Mouse (Mus musculus) thymus, postnatal 14 days (tissue): Measurements from ENCODE around the gene Aldh1l1.

ENCODE experiments used
- DNase-seq: peaks from one replicate; pipeline ENCODE4 v3.0.0; 2021

Gene Aldh1l1

DNA sequence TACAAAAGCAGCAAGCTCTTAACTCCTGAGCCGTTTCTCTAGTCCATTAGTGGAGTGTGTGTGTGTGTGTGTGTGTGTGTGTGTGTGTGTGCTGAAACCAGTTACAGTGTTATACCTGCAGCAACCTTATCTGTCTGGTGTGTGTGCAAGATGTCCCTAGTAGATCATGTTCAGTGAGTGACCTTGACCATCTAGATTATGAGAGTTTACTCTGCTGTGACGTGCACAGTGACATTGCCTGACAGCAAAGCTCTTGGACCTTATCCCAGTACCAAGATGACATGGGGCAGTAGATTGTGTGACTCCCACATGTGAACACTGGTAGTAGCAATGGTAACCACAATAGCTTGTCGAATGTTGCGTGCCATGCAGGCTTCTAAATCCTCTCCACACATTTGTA, 114.1 kb downstream of the Aldh1l1 start:
- DNase-seq = no peak

DNA sequence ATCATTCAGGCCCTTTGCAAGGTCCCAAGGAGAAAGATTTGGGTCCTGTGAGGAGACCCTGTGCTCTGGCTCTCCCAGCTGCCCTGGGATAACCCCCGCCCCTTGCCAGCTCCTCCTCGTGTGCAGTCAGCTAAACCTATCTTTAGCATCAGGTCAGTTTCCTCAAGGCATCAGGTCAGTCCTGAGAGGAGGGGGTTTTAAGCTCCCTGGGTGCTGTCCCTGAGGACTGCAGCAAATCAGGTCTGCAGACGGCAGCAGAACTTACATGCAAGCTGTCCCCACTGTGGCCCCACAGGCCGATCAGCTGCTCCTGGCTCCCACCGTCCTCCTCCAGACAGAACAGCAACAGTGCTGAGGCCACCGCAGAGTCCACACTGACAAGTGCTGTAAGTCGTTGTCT, 115.5 kb downstream of the Aldh1l1 start:
- DNase-seq = no peak

DNA sequence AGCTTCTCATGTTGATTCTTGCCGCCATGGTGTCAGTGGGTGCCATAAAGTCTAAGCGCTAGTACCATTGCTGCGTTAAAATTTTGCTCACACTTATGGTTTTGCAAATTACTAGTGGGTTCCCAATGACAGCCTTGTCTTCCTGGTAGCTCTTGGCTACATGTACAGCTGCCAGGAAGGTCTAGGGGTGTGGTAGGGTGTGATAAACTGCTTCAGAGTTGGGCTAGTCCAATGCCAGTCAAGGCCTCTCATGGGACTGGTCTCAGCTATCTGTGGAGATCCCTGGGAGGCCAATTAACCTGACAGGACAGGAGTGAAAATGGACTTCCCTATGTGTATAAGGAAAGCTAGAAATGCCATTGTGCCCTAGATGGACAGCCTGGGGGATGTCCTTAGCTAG, 116.1 kb downstream of the Aldh1l1 start:
- no peak for DNase-seq

DNA sequence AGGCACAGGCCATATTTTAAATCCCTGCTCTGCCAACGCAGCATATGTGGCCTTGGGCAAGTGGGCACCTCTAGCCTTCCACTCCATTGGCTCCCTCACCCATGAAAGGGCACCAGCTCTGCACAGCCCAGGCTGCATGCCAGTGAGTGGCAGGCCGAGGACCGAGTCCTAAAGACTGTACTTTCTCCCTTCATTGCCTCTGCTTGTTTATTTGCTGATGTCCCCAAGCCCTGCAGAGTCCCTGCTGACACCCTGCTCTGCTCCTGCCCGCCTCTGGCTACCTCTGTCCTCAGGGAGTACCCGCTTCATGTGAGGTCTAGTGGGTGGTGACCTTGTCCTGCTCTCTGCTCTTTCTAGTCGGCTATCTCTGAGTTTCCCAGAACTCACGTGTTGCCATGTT, 116.9 kb downstream of the Aldh1l1 start:
- DNase-seq = no peak

DNA sequence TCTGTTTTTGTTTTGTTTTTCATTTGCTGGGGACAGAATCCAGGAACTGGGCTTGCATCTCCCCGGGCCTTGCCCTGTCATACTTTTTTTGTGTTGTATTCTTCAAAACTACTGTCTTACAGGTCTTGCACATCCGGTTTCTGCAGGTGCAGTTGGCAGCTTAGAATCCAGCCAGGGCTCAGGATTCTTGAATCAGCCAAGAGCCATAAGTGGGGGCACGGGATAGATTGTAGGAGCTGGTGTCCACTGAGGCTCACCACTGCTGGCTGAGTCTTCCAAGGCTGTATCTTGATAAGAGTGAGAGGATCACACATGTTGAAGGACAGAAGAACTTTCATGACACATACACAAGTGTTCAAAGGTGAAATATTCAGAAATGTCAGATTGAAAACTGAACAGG, 117.9 kb downstream of the Aldh1l1 start:
- peak; percentile 50 for DNase-seq

DNA sequence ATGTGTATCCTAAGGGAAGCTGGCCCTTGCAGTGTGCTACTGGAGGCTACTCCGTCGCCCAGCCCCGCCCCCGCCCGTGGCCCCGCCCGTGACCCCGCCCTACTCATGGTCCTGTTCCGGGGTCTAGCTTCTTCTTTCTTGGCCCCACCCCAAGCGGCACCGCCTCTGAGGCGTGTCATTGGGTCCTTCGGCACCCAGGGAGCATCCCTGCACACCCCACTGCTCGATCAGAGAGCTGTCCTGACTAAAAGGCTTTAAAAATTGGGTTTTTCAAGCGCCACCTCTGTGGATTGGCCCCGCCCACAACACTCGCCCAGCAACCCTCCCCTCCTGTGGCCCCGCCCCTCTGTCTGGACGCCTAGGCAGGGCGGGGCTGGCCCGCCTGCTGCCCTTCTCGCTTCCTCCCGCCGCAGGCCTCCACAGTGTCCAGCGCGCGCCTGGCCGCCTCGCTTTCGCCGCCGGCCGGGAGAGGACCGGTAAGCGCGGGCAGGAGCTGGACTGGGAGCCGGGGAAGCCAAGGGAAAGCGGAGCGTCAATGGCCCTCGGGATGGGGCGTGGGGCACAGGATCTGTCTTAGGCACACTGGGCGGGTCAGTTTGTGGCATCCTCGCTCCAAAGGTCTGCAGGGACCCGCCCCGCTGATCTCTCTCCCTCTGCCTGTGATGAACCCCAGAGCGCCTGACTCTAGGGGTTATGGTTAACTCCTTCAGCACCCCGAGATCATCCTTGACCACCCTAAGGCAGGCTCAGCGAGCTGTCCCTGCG, 118.5 kb downstream of the Aldh1l1 start, which contains the start of gene Slc41a3:
Gene Slc41a3 (plus strand): TSS at position 193 of the 765 bp plus-strand sequence.
- DNase-seq = peak; percentile 83

DNA sequence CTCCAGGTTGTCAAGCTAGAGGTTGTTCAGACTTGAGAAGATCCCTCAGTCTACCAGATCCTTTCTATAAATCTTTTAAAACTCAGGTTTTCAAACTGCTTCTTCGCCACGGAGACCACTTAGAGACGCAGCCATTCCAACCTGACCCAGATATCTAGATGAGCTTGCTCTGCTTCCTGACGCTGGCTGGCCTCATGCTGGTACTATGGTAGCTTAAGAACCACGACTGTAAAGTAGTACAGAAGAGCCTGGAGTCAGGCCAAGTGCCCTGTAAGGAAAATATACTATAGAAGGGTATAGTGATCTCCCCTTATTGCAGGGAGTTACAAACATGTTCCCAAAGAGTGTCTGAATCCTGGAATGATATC, 119.1 kb downstream of the Aldh1l1 start:
- DNase-seq = no peak

DNA sequence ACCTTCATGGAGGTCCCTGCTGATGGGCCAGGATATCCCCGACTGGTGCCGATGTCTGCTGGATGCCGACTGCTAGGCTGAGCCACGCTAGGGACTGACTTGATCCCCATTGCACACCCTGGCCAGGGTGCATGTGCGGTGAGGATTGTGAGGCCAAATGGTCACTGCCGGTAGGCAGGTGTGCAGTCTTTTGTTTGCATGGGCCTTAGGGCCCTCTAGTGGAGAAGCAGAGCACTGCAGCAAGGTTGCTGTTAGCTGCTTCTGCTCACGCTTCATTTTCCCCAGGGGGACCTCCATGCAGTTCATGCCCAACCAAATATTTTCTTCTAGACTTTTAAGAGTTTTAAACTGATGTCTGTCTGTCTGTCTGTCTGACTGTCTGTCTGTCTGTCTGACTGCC, 120.3 kb downstream of the Aldh1l1 start:
- DNase-seq = peak; percentile 76

DNA sequence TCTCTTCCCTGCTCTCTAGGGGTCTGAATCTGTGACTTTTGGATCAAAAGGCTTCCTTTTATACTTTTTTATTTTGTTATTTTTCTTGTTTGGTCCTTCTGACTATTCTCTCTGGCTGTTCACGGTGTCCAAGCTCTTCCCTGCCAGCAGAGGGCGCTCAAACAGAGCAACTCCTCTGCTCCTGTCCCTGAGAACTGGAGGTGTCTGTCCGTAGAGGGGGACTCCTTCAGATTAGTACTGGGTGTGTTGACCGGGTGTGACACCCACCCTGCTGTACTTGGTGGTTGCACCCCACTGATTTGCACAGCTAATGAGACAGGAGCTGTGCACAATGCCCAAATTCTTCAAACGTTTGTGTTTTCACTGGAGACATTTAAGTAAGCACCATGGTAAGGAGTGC, 121.0 kb downstream of the Aldh1l1 start:
- peak; percentile 72 for DNase-seq

DNA sequence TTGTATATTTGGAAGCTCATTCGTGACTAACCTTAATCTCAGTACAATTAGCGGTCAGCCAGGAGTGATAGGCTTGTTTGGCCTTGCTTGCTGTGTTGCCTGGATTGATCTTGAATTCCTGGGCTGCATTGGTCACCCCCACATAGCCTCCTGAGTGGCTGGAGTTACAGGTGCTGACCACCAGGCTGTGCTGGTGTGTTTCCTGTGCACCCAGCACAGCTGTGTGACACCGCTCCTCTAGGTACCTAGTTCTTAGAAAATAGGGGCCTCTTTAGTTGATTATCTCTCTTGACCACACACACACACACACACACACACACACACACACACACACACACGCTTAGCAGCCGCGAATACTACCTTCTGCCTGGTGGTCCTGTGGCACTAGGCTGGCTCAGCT, 122.0 kb downstream of the Aldh1l1 start:
- peak; percentile 46 for DNase-seq

DNA sequence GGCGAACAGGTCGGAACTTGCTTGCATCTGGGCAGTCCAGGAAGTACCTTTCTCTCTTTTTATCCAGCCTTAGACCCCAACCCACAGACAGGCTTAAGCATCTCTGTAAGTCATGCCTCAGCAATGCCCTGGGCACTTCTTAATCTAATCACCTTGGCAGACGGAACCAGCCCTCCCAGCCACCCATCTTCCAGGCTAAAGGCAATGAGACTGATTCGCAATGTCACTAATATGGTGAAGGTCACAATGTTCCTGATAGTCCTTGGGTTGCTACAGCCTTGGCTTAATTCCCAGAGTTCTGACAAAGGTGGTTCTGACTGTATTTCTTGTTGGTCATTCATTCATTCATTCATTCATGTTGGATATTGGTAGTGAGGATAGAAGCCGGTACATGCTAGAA, 124.0 kb downstream of the Aldh1l1 start:
- no peak for DNase-seq

DNA sequence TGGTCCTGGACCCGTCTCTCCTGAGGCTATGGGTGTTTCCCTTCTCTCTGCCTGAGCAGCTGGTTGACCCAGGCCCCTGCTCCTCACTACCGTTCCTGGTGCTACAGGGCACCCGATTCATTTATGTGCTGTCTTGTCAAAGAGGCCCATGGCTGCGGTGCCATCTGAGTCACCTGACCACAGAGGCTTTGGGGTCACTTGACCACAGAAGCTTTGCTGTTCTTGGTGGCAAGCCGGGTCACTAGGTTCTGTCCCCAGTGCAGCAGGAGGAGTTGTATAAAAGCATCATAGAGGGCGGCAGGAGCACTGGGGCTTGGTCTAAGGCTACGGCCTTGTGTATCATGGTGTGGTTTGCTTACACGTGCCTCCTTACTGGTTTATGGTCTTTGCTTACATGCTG, 127.0 kb downstream of the Aldh1l1 start:
- no peak for DNase-seq

DNA sequence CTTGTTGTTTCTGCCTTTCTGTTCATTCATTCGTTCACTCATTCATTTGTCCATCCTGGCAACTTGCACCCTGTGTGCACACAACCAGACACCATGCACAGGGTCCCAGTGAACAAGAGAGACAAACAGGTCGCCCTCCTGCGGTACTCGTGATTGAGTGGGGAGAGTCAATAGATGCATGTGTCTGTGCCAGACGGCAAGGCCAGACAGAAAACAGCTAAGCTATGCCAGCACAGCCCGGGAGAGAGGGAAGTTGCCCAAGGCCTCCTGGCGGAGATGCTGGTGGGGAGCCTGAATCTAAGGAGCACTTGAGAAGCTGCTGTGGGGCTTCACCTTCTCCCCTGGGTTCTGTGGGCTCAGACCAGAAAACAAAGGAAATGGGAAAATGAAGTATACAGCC, 129.1 kb downstream of the Aldh1l1 start:
- no peak for DNase-seq

DNA sequence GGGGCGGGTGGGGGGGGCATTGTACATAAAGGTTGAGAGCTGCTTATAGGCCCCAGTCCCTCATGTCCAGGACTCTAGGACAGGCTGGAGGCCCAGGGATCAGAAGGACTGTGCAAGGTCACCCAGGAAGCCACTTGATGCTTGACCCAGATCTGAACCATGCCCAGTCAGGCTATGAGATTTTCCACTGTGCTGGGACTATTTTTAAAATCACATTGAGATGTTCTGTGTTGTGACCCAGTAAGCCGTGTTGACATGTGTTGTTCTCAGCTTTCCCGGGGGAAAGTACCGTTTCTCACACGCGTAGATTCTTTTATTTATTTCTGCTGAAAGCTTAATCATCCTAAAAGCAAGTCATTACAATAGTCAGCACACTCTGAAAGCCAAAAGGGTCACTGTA, 129.8 kb downstream of the Aldh1l1 start:
- DNase-seq = no peak

DNA sequence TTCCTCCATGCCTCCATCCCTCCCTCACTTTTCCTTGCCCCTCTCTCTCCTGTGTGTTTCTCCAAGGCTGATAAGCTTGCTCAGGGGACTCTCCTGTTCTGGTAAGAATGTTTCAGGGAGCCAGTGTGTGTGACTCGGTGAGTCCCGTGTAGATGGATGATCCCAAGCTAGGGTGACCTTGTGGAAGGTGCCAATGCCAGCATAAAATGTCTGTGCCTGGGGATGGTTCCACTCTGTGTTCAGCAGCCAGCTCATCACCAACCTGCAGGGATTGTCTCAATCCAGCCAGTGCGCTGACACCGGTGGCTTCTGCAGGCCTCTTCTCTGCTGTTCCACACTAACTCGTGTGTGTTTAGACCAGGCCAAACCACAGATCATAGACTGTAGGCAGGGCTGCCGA, 130.3 kb downstream of the Aldh1l1 start:
- DNase-seq = no peak

DNA sequence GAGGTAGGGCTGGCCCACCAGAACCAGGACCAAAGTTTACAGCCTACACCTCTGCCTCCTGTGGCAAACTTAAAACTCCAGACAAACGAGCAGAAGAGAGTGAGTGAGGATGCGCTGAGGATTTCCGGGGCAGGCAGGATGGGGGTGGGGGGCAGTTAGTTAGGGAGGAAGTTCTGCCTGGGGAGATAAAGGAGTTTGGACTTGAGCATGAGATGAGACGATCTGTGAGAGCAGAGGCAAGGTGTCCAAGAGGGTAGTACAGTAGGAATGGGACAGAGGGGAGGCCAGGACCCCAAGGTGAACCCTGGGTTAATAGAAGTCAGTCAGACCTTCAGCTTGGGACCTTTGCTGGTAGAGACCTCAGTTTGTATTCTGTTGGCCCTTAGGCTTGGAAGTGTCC, 132.0 kb downstream of the Aldh1l1 start:
- DNase-seq = peak; percentile 79

DNA sequence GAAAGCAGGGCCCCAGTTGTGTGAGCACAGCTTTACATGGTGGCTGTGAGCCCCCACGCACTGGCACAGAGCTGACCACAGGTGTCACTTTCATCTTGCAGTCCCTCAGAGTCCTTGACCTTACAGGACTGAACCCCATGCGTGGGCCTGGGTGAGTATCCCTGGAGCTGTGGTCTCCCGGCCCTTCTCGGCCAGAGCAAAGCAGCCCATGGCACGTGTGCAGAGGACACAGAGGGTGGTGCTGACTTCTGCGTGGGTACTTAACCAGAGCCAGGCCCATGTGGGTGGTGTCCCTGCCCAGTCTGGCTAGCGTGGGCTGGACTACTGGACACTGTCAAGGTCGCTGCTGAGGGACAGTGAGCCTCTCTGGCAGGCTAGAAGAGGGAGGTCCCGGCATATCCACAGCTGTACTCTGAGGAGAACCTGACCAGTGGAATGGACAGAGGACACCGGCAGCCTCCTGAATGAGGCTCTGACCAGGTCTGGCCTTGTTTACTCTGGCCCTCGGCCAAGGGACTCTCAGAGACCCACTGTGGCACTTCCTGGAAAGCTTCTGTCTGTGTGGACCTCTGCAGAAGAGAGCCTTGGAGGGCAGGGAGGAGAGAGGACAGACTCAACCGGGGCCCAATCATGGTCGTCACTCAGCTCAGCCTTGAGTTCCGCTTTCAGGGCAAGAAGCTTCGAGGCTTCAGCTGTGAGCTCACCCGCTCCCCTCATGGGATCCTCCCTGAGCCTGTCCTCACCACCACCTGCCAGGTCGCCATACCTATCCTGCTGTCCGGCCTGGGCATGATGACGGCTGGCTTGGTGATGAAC, 132.8 kb downstream of the Aldh1l1 start:
- DNase-seq = peak; percentile 43

DNA sequence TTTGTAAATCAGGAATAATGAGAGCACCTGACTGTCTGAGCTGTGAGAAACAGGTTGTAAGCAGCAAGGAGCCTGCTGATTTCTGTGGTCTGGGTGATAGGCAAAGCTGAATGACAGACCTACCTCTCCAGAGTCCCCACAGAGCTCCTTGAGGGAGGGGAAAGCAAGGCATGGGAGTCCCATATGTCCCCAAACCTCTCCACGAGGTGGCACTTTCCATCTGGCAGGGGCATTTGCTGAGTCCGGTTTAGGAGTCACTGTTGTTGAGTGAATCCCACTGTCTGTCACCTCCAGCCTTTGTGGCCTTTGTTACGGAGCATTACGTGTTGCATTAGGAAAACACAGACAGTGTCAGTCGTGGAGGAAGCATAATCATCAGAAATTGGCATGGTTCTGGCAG, 133.7 kb downstream of the Aldh1l1 start:
- DNase-seq = no peak

DNA sequence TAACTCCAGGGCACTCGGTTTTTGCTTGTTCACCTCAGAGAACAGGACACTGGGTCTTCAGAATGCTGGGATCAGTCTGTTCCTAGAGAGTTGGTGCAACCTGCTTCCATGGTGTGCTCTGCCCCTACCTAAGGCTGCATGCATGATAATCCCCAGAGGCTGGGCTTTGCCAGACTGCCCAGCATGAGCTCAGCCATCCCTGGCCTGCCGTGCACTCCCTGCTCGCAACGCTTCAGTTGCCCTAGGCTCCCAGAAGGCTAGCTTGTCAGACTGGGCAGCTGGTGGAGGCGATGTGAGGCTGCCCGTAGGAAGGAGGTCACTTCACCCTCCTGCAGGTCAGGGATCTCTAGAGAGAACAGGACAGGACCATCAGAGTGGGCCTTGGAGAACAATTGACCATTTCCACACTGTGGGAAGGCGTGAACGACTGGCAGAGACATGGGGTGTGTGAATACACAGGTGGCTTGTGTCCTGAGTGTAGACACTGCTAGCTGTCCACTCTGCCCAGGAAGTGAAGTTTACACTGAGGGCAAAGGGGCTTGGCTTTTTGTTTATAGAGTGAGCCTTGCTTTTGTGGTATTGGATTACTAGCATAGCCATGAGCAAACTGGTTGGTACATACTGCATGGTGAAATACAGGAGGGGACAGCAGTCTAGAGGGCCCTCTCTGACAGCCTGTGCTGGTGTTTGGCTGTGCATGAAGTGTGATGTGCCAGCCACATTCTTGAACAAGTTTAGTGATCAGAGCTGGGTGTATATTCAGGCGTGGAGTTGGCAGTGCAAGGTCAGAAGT, 134.8 kb downstream of the Aldh1l1 start:
- no peak for DNase-seq

DNA sequence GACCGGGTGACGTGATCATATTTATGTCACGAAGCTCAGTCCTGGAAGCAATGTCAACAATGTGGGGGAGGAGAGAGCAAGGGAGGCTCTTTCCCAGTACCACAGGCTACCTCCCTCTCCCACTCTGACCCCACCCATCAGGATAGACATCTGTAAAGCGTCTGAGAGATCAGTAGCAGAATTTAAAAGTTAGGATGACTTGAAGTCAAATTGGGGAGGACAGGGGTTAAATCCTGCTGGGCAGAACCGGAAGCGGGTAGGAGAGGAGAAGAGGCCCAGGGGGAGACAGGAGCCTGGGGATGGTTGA, 135.3 kb downstream of the Aldh1l1 start:
- no peak for DNase-seq

DNA sequence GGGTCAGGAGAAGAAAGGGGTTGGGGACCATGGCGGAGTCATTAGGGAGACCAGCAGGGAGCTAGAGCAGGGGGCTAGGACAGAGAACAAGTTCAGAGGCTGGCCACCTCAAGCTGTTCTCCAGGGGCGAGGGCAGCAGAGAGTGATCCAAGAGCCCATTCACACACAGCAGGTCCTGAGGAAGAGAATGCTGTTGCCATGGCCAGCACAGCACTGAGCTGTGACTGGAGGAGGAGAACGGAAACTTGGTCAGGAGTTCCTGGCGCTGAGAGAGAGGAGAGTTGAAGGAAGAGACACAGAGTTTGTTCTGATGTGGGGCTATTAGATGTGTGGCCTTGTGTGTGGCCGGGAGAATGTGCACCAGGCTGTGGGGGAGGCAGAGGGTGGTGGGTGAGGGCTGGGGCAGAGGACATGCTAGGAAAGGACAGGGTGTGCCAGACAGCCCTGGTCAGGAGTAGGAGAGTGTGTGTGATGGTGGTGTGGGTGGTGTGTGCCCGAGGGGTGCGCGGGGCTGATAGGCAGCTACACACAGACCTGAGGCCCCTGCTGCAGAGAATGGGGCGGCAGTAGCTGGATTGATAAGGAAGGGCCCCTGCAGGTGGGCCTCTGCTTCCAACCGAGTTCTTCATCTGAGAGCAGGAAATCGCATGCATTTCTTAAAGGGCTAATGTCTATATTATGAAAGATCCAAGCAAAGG, 136.7 kb downstream of the Aldh1l1 start:
- peak; percentile 49 for DNase-seq

DNA sequence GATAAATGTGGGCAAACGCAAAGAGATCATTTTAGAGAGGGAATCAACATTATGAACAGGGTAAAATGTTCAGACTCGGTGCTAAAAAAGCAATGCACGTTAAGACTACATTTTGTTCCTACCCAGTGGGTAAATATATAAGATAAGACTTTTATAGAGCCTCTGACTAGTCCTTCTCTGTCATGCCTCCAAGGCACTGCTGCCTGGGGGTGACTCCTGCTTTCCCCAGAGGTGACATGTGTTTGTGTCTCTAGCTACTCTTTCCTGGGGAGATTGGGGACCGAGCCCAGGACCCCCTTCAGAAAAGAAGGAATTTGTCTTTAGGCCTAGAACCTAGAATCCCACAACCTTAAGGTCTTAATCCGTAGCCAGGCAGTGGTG, 137.2 kb downstream of the Aldh1l1 start:
- DNase-seq = no peak

DNA sequence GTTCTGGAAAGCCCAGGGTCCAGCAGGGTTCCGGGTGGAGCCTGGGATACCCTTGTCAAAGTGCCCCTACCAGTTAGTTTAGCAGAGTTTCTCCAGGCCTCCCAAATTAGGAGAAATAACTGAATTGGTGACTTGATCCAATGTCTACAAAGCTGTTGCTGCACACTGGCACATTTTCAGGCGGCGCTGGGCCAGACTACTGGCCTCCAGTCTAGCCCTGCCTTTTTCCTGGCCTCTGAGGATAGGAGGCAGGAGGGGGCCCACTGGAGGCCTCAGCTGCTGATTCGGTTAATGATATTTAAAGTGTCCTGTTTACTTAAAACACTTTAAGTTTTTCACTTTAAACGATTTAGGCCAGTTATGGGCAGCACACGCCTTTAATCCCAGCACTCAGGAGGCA, 138.0 kb downstream of the Aldh1l1 start:
- no peak for DNase-seq
